Mouse (Mus musculus): Measurements from ENCODE around the gene Acad9. TPM values are rescaled to one million over a fixed set of nuclear protein-coding genes. Genes with fewer than 3 reads are reported as not detected.
"Not testable (repeated sequence)": the region's sequence is repeated elsewhere in the genome, so short reads cannot be mapped to it uniquely, and the experiment has no call there.

The Acad9 gene
- polyA plus RNA-seq, 1 experiment from 2014 or later = 90.5 TPM

- H3K27ac ChIP-seq = no peak overlapping the region
- H3K27me3 ChIP-seq = no peaks in the 10 kb centered on the region
- no peak for ATAC-seq (ENCODE audit: low FRiP score)
Observed at GRCm38 (mm10) chr3:36119684-36120548, 54.1 kb downstream of the Acad9 start.

GRCm38 (mm10) chr3:36126176-36126575 lies 60.4 kb downstream of the Acad9 start:
- not testable (repeated sequence) for H3K4me1 ChIP-seq; H3K27ac ChIP-seq; H3K4me2 ChIP-seq; H3K36me3 ChIP-seq (replicated peaks); ATAC-seq (ENCODE audit: low FRiP score); H3K9me3 ChIP-seq; H3K27me3 ChIP-seq; H3K4me3 ChIP-seq (replicated peaks); H3K9ac ChIP-seq
- WGBS = 95% methylated on average over 9 of the region's 9 CpGs

More at GRCm38 (mm10) chr3:36119684-36120548, 54.1 kb downstream of the Acad9 start:
- Histone ChIP-seq H3K36me3 (replicated peaks) (no peaks in the 10 kb centered on the region), H3K4me1 (no peaks in the 10 kb centered on the region), H3K9me3 (0 out of 2 replicates have a peak, but pooled peaks cover 9% of the 10 kb centered on the region), H3K9ac (no peak overlapping the region), H3K4me2 (no peak overlapping the region), H3K4me3 (replicated peaks) (no peak overlapping the region)

- Histone ChIP-seq H3K4me2 (no peak overlapping the region), H3K9me3 (no peaks in the 10 kb centered on the region), H3K36me3 (replicated peaks) (no peaks in the 10 kb centered on the region), H3K9ac (no peak overlapping the region), H3K27me3 (no peaks in the 10 kb centered on the region), H3K4me1 (no peaks in the 10 kb centered on the region), H3K27ac (no peak overlapping the region), H3K4me3 (replicated peaks) (no peak overlapping the region)
- no peak for ATAC-seq (ENCODE audit: low FRiP score)
Observed at GRCm38 (mm10) chr3:36136152-36136551, 70.4 kb downstream of the Acad9 start.

- 61% methylated on average over 2 of the region's 2 CpGs for WGBS
- H3K4me2 ChIP-seq = no peak overlapping the region
- H3K27ac ChIP-seq = no peak overlapping the region
- H3K9me3 ChIP-seq = no peaks in the 10 kb centered on the region
- H3K9ac ChIP-seq = no peak overlapping the region
- no peak for ATAC-seq (ENCODE audit: low FRiP score)
- no peaks in the 10 kb centered on the region for H3K36me3 ChIP-seq (replicated peaks)
- H3K4me3 ChIP-seq (replicated peaks) = no peak overlapping the region
- H3K4me1 ChIP-seq = no peaks in the 10 kb centered on the region
- H3K27me3 ChIP-seq = no peaks in the 10 kb centered on the region
Observed at GRCm38 (mm10) chr3:36137560-36137959, 71.8 kb downstream of the Acad9 start.

GRCm38 (mm10) chr3:36138171-36138660 lies 72.4 kb downstream of the Acad9 start:
- no peak overlapping the region for H3K4me2 ChIP-seq
- H3K9ac ChIP-seq = no peak overlapping the region
- H3K9me3 ChIP-seq = no peaks in the 10 kb centered on the region
- H3K27me3 ChIP-seq = no peaks in the 10 kb centered on the region
- no peak overlapping the region for H3K4me3 ChIP-seq (replicated peaks)
- no peaks in the 10 kb centered on the region for H3K4me1 ChIP-seq
- no peak overlapping the region for H3K27ac ChIP-seq
- 78% methylated on average over 1 of the region's 1 CpGs for WGBS
- H3K36me3 ChIP-seq (replicated peaks) = no peaks in the 10 kb centered on the region
- no peak for ATAC-seq (ENCODE audit: low FRiP score)

GRCm38 (mm10) chr3:36138996-36139395 lies 73.2 kb downstream of the Acad9 start:
- Histone ChIP-seq H3K9me3 (no peaks in the 10 kb centered on the region), H3K27ac (no peak overlapping the region), H3K36me3 (replicated peaks) (no peaks in the 10 kb centered on the region), H3K9ac (no peak overlapping the region), H3K4me3 (replicated peaks) (no peak overlapping the region), H3K4me1 (no peaks in the 10 kb centered on the region), H3K4me2 (no peak overlapping the region), H3K27me3 (no peaks in the 10 kb centered on the region)
- ATAC-seq (ENCODE audit: low FRiP score) = no peak

Other genes with a start within 250 kb of the Acad9 start
- 103 and 109 TPM in 2 replicates for gene Dcun1d1, start 128.5 kb upstream of the Acad9 start, polyA plus RNA-seq (2016; fragmentation: Nextera tagmentation; extraction: Ambion mirVana)
- 30.1 and 32.7 TPM in 2 replicates for gene Mccc1, start 65.3 kb upstream of the Acad9 start, polyA plus RNA-seq (2016; fragmentation: Nextera tagmentation; extraction: Ambion mirVana)
- gene Ccdc144b, start 12.4 kb upstream of the Acad9 start, polyA plus RNA-seq (2016; fragmentation: Nextera tagmentation; extraction: Ambion mirVana) = not detected in 2 replicates
- 9.0 and 11.4 TPM in 2 replicates for gene D3Ertd254e, start 85.0 kb downstream of the Acad9 start, polyA plus RNA-seq (2016; fragmentation: Nextera tagmentation; extraction: Ambion mirVana)
- gene Qrfpr, start 156.3 kb downstream of the Acad9 start, polyA plus RNA-seq (2016; fragmentation: Nextera tagmentation; extraction: Ambion mirVana) = 1.5 and 2.0 TPM in 2 replicates

All from forebrain, embryonic 12.5 days (tissue).